Mouse (Mus musculus) layer of hippocampus, adult 9-11 months (tissue): ENCODE results near the gene Adrb1.

ENCODE experiments used
- DNase-seq: peaks from one replicate; pipeline ENCODE4 v3.0.0; 2022

Adrb1 gene

GRCm38 (mm10) chr19:56721387-56722211, at the start of gene Adrb1:
Adrb1 (plus strand) TSS chr19:56722199.
- DNase-seq, result peak; percentile 83

- DNase-seq, result no peak
Measured at GRCm38 (mm10) chr19:56675690-56676089, 46.3 kb upstream of the Adrb1 start.

GRCm38 (mm10) chr19:56676506-56676905, 45.5 kb upstream of the Adrb1 start:
- DNase-seq, result no peak

GRCm38 (mm10) chr19:56677611-56678010, 44.4 kb upstream of the Adrb1 start:
- no peak for DNase-seq

- DNase-seq, result no peak
Measured at GRCm38 (mm10) chr19:56678516-56678915, 43.5 kb upstream of the Adrb1 start.

GRCm38 (mm10) chr19:56679213-56679965, 42.6 kb upstream of the Adrb1 start:
- DNase-seq, result no peak

GRCm38 (mm10) chr19:56679992-56680391, 42.0 kb upstream of the Adrb1 start:
- no peak for DNase-seq

GRCm38 (mm10) chr19:56682297-56682696, 39.7 kb upstream of the Adrb1 start:
- no peak for DNase-seq

GRCm38 (mm10) chr19:56682843-56683242, 39.2 kb upstream of the Adrb1 start:
- no peak for DNase-seq

GRCm38 (mm10) chr19:56685515-56685914, 36.5 kb upstream of the Adrb1 start:
- no peak for DNase-seq

GRCm38 (mm10) chr19:56686218-56686617, 35.8 kb upstream of the Adrb1 start:
- DNase-seq, result no peak

GRCm38 (mm10) chr19:56687026-56687635, 34.9 kb upstream of the Adrb1 start:
- DNase-seq, result no peak

GRCm38 (mm10) chr19:56687676-56688075, 34.3 kb upstream of the Adrb1 start:
- no peak for DNase-seq

GRCm38 (mm10) chr19:56688661-56689335, 33.2 kb upstream of the Adrb1 start:
- no peak for DNase-seq

- no peak for DNase-seq
Measured at GRCm38 (mm10) chr19:56689493-56689892, 32.5 kb upstream of the Adrb1 start.

GRCm38 (mm10) chr19:56691103-56691502, 30.9 kb upstream of the Adrb1 start:
- no peak for DNase-seq

- no peak for DNase-seq
Measured at GRCm38 (mm10) chr19:56692451-56692850, 29.5 kb upstream of the Adrb1 start.

GRCm38 (mm10) chr19:56697370-56698144, 24.4 kb upstream of the Adrb1 start:
- DNase-seq, result peak; percentile 63

- no peak for DNase-seq
Measured at GRCm38 (mm10) chr19:56700848-56701247, 21.2 kb upstream of the Adrb1 start.

GRCm38 (mm10) chr19:56701404-56702033, 20.5 kb upstream of the Adrb1 start:
- no peak for DNase-seq

GRCm38 (mm10) chr19:56702039-56702438, 20.0 kb upstream of the Adrb1 start:
- DNase-seq, result no peak
